Mouse (Mus musculus): ENCODE measurements around the gene Dusp5. TPM values are rescaled to one million over a fixed set of nuclear protein-coding genes. Genes with fewer than 3 reads are reported as not detected.

Gene Dusp5
- total and polyA plus RNA-seq, 2 experiments from 2014 or later: 9.8 to 26.0 TPM

DNA sequence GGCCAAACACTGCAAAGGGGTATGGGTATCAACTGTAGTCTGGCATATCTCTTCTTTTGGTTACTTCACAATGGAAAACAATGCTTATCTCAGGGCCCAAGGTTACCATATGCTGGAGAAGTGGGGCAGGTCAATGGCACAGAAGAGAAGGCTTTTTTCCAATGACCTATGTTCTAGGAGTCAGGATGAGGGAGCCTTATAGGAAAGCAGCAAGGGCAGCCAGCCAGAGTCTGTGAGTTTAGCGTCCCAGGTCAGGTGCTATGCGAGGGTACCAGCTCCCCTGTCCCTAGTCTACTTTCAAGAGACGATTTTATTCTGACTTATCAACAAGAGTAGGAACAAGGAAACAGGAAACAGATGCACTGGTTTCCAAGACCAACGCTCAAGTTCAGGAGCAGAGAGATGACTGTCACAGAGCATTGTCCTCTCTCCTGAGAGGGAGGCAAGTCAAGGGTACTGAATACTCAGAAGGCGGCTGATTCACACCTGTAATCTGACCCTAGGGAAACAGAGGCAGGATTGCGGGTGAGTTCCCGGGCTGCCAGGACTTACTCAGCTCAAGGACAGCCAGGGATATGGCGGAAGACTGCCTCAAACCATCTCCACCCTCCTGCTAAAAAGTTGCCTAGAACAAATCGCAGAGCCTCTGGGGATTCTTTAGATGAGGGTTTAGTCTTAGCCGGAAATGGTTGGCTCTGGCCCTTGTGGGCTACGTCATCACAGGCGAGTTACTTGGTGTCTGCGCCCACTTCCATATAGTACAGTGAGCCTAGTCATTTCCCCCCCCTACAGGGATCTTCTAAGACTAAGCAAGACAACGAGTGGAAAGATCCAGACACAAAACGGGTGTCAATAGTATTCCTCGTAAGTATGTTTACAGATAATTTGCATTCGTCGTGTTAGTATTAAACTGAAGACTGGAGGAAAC is 42.9 kb downstream of the Dusp5 start:
- no peaks in the 10 kb centered on the region for H3K9me3 ChIP-seq (ENCODE audit: low read length)
- no peak overlapping the region for H3K4me2 ChIP-seq (ENCODE audit: low read depth, low read length)
- no peak overlapping the region for H3K9ac ChIP-seq (replicated peaks; ENCODE audit: low read length)
- H3K27ac ChIP-seq: no peak overlapping the region
- ATAC-seq (no peak), DNase-seq (ENCODE audit: low spot score) (no peak)
- TF ChIP-seq CTCF (IDR thresholded peaks at IDR 0.05; ENCODE audit: low read depth): no peak
- H3K4me3 ChIP-seq (ENCODE audit: low read length): no peak overlapping the region
- no peaks in the 10 kb centered on the region for H3K4me1 ChIP-seq (ENCODE audit: insufficient read depth, low read length)
- WGBS: 81% methylated on average over 18 of the region's 18 CpGs
- H3K36me3 ChIP-seq (ENCODE audit: insufficient read depth, low read length): no peaks in the 10 kb centered on the region
- H3K27me3 ChIP-seq (ENCODE audit: insufficient read depth, low read length): no peaks in the 10 kb centered on the region

DNA sequence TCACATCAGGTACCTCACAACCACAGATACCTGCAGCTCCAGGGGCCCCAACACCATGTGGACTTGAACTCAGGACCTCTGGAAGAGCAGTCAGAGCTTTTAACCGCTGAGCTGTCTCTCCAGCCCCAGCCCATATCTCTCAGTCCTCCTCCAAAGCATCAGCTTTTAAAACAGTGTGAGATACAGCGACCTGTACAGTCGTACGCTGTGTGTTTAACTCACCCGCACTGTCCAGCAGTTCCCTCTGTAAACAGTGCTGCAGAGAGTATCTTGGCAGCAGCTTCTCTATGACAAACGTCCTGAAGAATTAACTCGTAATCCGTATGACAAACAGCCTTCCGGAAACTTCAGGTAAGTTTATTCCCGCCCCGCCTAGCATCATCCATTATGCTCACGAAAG is 43.7 kb downstream of the Dusp5 start:
- Histone ChIP-seq H3K9ac (replicated peaks; ENCODE audit: low read length) (no peak overlapping the region), H3K4me2 (ENCODE audit: low read depth, low read length) (no peak overlapping the region), H3K4me1 (ENCODE audit: insufficient read depth, low read length) (no peaks in the 10 kb centered on the region), H3K9me3 (ENCODE audit: low read length) (no peaks in the 10 kb centered on the region), H3K27me3 (ENCODE audit: insufficient read depth, low read length) (no peaks in the 10 kb centered on the region), H3K27ac (no peak overlapping the region), H3K36me3 (ENCODE audit: insufficient read depth, low read length) (no peaks in the 10 kb centered on the region), H3K4me3 (ENCODE audit: low read length) (no peak overlapping the region)
- no peak for TF ChIP-seq CTCF (IDR thresholded peaks at IDR 0.05; ENCODE audit: low read depth)
- 84% methylated on average over 12 of the region's 12 CpGs for WGBS
- ATAC-seq (no peak), DNase-seq (ENCODE audit: low spot score) (no peak)

DNA sequence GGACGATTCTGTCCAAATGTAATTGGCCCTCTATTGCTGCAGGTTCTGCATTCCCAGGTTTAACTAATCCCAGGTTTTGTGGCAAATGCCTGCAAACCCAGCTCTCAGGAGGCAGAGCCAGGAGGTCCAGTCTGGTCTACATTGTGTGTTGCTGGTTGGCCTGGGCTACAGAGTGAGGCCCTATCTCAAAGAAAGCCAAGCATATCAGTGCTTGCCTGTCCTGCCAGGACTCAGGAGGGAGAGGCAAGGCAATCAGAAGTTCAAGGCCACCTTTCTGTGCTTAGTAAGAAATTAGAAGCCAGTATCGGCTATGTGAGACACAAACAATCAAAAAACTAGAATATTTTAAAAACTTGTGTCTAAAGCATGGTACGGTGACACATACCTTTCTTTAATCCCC is 44.2 kb downstream of the Dusp5 start:
- no peaks in the 10 kb centered on the region for H3K9me3 ChIP-seq (ENCODE audit: low read length)
- no peak overlapping the region for H3K4me3 ChIP-seq (ENCODE audit: low read length)
- ATAC-seq: no peak
- no peaks in the 10 kb centered on the region for H3K36me3 ChIP-seq (ENCODE audit: insufficient read depth, low read length)
- H3K4me2 ChIP-seq (ENCODE audit: low read depth, low read length): no peak overlapping the region
- H3K27me3 ChIP-seq (ENCODE audit: insufficient read depth, low read length): no peaks in the 10 kb centered on the region
- no peaks in the 10 kb centered on the region for H3K4me1 ChIP-seq (ENCODE audit: insufficient read depth, low read length)
- no peak for DNase-seq (ENCODE audit: low spot score)
- no peak overlapping the region for H3K27ac ChIP-seq
- WGBS: 88% methylated on average over 3 of the region's 3 CpGs
- no peak overlapping the region for H3K9ac ChIP-seq (replicated peaks; ENCODE audit: low read length)
- no peak for TF ChIP-seq CTCF (IDR thresholded peaks at IDR 0.05; ENCODE audit: low read depth)

DNA sequence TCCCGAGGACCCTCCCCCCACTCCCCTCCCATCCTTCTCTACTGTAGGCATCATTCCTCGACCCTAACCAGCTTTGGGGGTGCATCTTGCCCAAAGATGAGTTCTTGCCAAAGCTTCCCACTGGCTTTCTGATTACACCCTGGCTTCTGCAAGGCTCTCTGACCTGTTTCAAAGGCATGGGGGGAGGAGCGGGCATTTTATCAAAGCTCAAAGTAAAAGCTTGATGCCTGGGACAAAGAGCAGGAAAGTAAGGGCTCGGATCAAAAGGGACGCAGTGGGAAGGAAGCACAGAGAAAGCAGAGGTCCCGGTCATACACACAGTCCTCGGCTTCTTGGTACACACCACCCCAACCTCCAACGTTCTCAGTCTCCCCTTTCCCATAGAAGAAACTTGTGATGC is 45.2 kb downstream of the Dusp5 start:
- TF ChIP-seq CTCF (IDR thresholded peaks at IDR 0.05; ENCODE audit: low read depth): no peak
- Histone ChIP-seq H3K4me3 (ENCODE audit: low read length) (no peak overlapping the region), H3K4me2 (ENCODE audit: low read depth, low read length) (no peak overlapping the region), H3K27me3 (ENCODE audit: insufficient read depth, low read length) (no peaks in the 10 kb centered on the region), H3K9ac (replicated peaks; ENCODE audit: low read length) (no peak overlapping the region), H3K27ac (no peak overlapping the region), H3K36me3 (ENCODE audit: insufficient read depth, low read length) (no peaks in the 10 kb centered on the region), H3K4me1 (ENCODE audit: insufficient read depth, low read length) (no peaks in the 10 kb centered on the region), H3K9me3 (ENCODE audit: low read length) (no peaks in the 10 kb centered on the region)
- DNase-seq (ENCODE audit: low spot score) (no peak), ATAC-seq (no peak)
- WGBS: 41% methylated on average over 8 of the region's 8 CpGs

DNA sequence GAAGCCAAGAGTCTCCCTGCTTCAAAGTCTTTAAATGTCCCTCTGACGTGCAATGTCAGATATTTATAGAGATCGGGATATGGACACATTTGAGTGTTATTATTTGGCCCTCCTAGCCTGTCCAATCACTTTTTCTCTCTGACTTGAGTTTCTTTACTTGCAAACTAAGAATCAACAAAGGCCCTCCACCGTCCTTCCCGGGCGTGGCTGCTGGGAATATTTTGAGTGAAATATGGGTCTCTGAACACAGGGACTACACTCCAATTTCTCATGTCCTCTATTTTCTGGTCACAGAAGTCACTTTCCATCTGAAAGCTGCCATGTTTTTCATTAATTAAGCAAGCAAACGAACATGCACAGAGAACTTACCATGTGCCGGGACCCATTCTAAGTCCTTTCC is 45.6 kb downstream of the Dusp5 start:
- Histone ChIP-seq H3K9ac (replicated peaks; ENCODE audit: low read length) (no peak overlapping the region), H3K4me2 (ENCODE audit: low read depth, low read length) (no peak overlapping the region), H3K36me3 (ENCODE audit: insufficient read depth, low read length) (no peaks in the 10 kb centered on the region), H3K27ac (no peak overlapping the region), H3K9me3 (ENCODE audit: low read length) (no peaks in the 10 kb centered on the region), H3K27me3 (ENCODE audit: insufficient read depth, low read length) (no peaks in the 10 kb centered on the region), H3K4me1 (ENCODE audit: insufficient read depth, low read length) (no peaks in the 10 kb centered on the region), H3K4me3 (ENCODE audit: low read length) (no peak overlapping the region)
- DNase-seq (ENCODE audit: low spot score) (no peak), ATAC-seq (no peak)
- no peak for TF ChIP-seq CTCF (IDR thresholded peaks at IDR 0.05; ENCODE audit: low read depth)
- WGBS: 88% methylated on average over 7 of the region's 7 CpGs

DNA sequence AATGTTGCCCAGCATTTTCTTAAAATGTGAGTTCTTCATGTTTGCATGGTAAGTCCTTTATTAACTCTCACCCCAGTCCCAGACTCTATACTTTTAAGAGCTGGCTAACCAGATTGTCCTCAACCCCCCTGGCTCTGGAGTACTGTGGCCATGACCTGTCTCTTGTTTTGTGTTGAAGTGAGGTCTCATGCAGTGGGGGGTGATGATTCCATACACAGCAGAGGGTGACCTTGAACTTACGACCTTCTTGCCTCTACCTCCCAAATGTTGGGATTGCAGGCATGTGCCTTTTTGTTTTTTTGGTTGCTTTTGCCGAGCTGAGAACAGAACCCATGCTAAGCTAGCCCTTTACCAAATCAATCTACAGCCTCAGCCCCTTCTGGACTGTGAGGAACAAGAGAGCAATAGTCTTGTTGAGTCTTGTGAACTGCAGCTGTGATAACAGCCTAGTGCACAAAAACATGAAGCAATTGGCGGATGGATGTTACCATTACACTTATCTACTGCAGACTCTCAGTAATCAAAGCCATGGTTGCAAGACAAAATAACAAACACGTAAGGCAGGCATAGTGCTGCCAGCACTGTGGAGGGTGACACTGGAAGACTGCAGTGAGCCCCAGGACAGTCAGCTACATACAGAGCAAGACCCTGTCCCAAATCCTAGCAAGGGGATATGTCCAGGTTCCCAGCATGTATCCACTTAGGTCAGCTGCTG is 46.5 kb downstream of the Dusp5 start:
- no peak for DNase-seq (ENCODE audit: low spot score)
- 82% methylated on average over 4 of the region's 4 CpGs for WGBS
- no peak overlapping the region for H3K4me3 ChIP-seq (ENCODE audit: low read length)

More for the DNA sequence above, 46.5 kb downstream of the Dusp5 start:
- Histone ChIP-seq H3K4me1 (ENCODE audit: insufficient read depth, low read length) (no peaks in the 10 kb centered on the region), H3K9me3 (ENCODE audit: low read length) (no peaks in the 10 kb centered on the region), H3K27ac (no peak overlapping the region), H3K9ac (replicated peaks; ENCODE audit: low read length) (no peak overlapping the region), H3K36me3 (ENCODE audit: insufficient read depth, low read length) (no peaks in the 10 kb centered on the region), H3K27me3 (ENCODE audit: insufficient read depth, low read length) (no peaks in the 10 kb centered on the region), H3K4me2 (ENCODE audit: low read depth, low read length) (no peak overlapping the region)
- no peak for TF ChIP-seq CTCF (IDR thresholded peaks at IDR 0.05; ENCODE audit: low read depth)
- ATAC-seq: no peak
